Mouse (Mus musculus) liver, embryonic 14.5 days (tissue): ENCODE measurements around the gene Smc1b.

Experiments used
- CTCF ChIP-seq: IDR thresholded peaks from 2 replicates; pipeline ENCODE4 v1.5.1; 2016; ENCODE audit warnings: antibody characterized with exemption, low read depth, control low read depth
- EP300 ChIP-seq: IDR thresholded peaks from 2 replicates; pipeline ENCODE4 v1.6.1; 2016; ENCODE audit warnings: antibody characterized with exemption, low read depth

DNA sequence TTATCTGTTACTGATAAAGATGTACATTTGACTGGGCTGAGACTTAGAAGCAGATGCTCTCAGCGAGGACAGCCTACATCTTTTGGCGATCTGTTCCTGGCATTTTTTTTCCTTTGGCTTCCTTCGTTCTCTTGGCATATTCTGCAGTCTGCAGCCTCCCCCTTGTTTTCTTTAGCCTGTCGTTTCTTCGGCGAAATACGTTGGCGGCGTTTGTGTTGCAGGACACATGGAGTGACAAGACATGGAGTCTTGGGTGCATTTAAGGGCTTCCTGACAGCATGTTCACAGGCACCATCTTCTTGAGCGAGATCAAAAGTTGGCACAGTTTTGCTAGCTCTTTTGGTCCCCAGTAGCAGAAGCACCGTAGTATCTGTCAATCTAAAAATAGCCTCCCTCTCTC is 116.0 kb downstream of the Smc1b start:
- TF ChIP-seq CTCF (no peak), EP300 (no peak)
